Mouse (Mus musculus) MEL (cell line): ENCODE data around the gene Arhgap6. TPM values are rescaled to one million over a fixed set of nuclear protein-coding genes. Genes with fewer than 3 reads are reported as not detected.
A peak's percentile ranks its signal among the peaks of the same experiment; 100 is the strongest.

Experiments
- DNase-seq: peaks from one replicate; pipeline ENCODE4 v3.0.0; 2011; ENCODE audit warnings: low read depth, low spot score
- H3K27ac ChIP-seq: 2 replicates; pipeline ENCODE4 v1.5.1; 2012; ENCODE audit warnings: low read depth, mild to moderate bottlenecking, control low read depth, low read length, moderate library complexity; ENCODE audit not compliant: control insufficient read depth
- H3K27me3 ChIP-seq, 2 experiments: fragments of 150-350 bp in 1 of 2; sonication (generic) in 1 of 2; 2 replicates each; pipeline ENCODE4 v1.6.1; 2012; ENCODE audit warnings: low read length in 2 of 2, mild to moderate bottlenecking in 2 of 2, improper control_type of control experiment in 1 of 2, moderate library complexity in 1 of 2; ENCODE audit not compliant: insufficient read depth in 2 of 2, control insufficient read depth in 1 of 2
- H3K36me3 ChIP-seq, 2 experiments: 2 replicates each; pipeline ENCODE4 v1.6.1; 2012 to 2014; ENCODE audit warnings: low read length in 2 of 2, improper control_type of control experiment in 1 of 2, inconsistent platforms in 1 of 2, mild to moderate bottlenecking in 1 of 2; ENCODE audit not compliant: insufficient read depth in 2 of 2, control insufficient read depth in 1 of 2
- H3K4me1 ChIP-seq, 2 experiments: fragments of 150-350 bp in 1 of 2; sonication (generic) in 1 of 2; 2 replicates each; pipeline ENCODE4 v1.6.1; 2012; ENCODE audit warnings: low read length in 2 of 2, improper control_type of control experiment in 1 of 2, mild to moderate bottlenecking in 1 of 2; ENCODE audit not compliant: insufficient read depth in 2 of 2, control insufficient read depth in 1 of 2
- H3K4me3 ChIP-seq, 2 experiments: fragments of 150-350 bp in 1 of 2; sonication (generic) in 1 of 2; 2 replicates each; pipeline ENCODE4 v1.5.1; 2012; ENCODE audit warnings: low read depth in 2 of 2, low read length in 2 of 2, mild to moderate bottlenecking in 2 of 2, moderate library complexity in 2 of 2, control low read depth in 1 of 2, improper control_type of control experiment in 1 of 2; ENCODE audit not compliant: control insufficient read depth in 1 of 2, insufficient read depth in 1 of 2
- H3K79me2 ChIP-seq: 2 replicates; pipeline ENCODE4 v1.6.1; 2012; ENCODE audit warnings: mild to moderate bottlenecking, low read length, moderate library complexity; ENCODE audit not compliant: control insufficient read depth, poor library complexity, insufficient read depth
- H3K9ac ChIP-seq: 2 replicates; pipeline ENCODE4 v1.6.1; 2012; ENCODE audit warnings: low read depth, mild to moderate bottlenecking, control low read depth, low read length, moderate library complexity; ENCODE audit not compliant: control insufficient read depth, poor library complexity, severe bottlenecking
- H3K9me3 ChIP-seq: fragments of 150-350 bp; sonication (generic); replicated peaks from 2 replicates; pipeline ENCODE4 v1.6.1; 2012; ENCODE audit warnings: mild to moderate bottlenecking, low read length, improper control_type of control experiment, moderate library complexity; ENCODE audit not compliant: insufficient read depth
- CHD1 ChIP-seq: IDR thresholded peaks from 2 replicates; pipeline ENCODE4 v1.6.1; 2012; ENCODE audit warnings: low read depth, mild to moderate bottlenecking, inconsistent platforms, low read length, improper control_type of control experiment
- CHD2 ChIP-seq: IDR thresholded peaks from 2 replicates; pipeline ENCODE4 v1.6.1; 2011; ENCODE audit warnings: low read length, improper control_type of control experiment
- CTCF ChIP-seq, 3 experiments: IDR thresholded peaks in 2 of 3; conservative IDR thresholded peaks in 1 of 3; 2 replicates each; pipeline ENCODE4 v1.5.1; 2011 to 2012; ENCODE audit warnings: low read length in 3 of 3, low read depth in 2 of 3, mild to moderate bottlenecking in 2 of 3, improper control_type of control experiment in 1 of 3, inconsistent platforms in 1 of 3, mixed read lengths in 1 of 3, moderate library complexity in 1 of 3; ENCODE audit not compliant: control insufficient read depth in 1 of 3, insufficient read depth in 1 of 3, poor library complexity in 1 of 3, severe bottlenecking in 1 of 3
- E2F4 ChIP-seq: IDR thresholded peaks from 2 replicates; pipeline ENCODE4 v1.6.1; 2011; ENCODE audit warnings: low read depth, low read length, improper control_type of control experiment, borderline replicate concordance
- EP300 ChIP-seq, 2 experiments: IDR thresholded peaks; 2 replicates each; pipeline ENCODE4 v1.6.1; 2011; ENCODE audit warnings: improper control_type of control experiment in 2 of 2, low read length in 2 of 2, low read depth in 1 of 2, mild to moderate bottlenecking in 1 of 2
- ETS1 ChIP-seq: IDR thresholded peaks from 2 replicates; pipeline ENCODE4 v1.6.1; 2012; ENCODE audit warnings: low read depth, mild to moderate bottlenecking, inconsistent platforms, low read length, improper control_type of control experiment, moderate library complexity
- GABPA ChIP-seq: IDR thresholded peaks from 2 replicates; pipeline ENCODE4 v1.6.1; 2012; ENCODE audit warnings: low read depth, mild to moderate bottlenecking, inconsistent platforms, low read length, improper control_type of control experiment, moderate library complexity
- GATA1 ChIP-seq: IDR thresholded peaks from 2 replicates; pipeline ENCODE4 v1.6.1; 2011; ENCODE audit warnings: low read depth, low read length, improper control_type of control experiment
- HCFC1 ChIP-seq: IDR thresholded peaks from 2 replicates; pipeline ENCODE4 v1.6.1; 2012; ENCODE audit warnings: low read depth, mild to moderate bottlenecking, inconsistent platforms, low read length, improper control_type of control experiment, moderate library complexity
- JUND ChIP-seq: IDR thresholded peaks from 2 replicates; pipeline ENCODE4 v1.6.1; 2011; ENCODE audit warnings: low read depth, mild to moderate bottlenecking, improper control_type of control experiment, low read length
- MAFK ChIP-seq: IDR thresholded peaks from 2 replicates; pipeline ENCODE4 v1.6.1; 2011; ENCODE audit warnings: low read depth, mild to moderate bottlenecking, low read length, improper control_type of control experiment, borderline replicate concordance
- MAX ChIP-seq: IDR thresholded peaks from 2 replicates; pipeline ENCODE4 v1.6.1; 2011; ENCODE audit warnings: low read length, improper control_type of control experiment
- MAZ ChIP-seq: IDR thresholded peaks from 2 replicates; pipeline ENCODE4 v1.6.1; 2012; ENCODE audit warnings: low read depth, mild to moderate bottlenecking, inconsistent platforms, low read length, improper control_type of control experiment
- MYC ChIP-seq: IDR thresholded peaks from 2 replicates; pipeline ENCODE4 v1.6.1; 2011; ENCODE audit warnings: low read depth, mild to moderate bottlenecking, low read length, improper control_type of control experiment, moderate library complexity
- NELFE ChIP-seq: IDR thresholded peaks from 2 replicates; pipeline ENCODE4 v1.6.1; 2011; ENCODE audit warnings: low read depth, low read length, improper control_type of control experiment
- POLR2A ChIP-seq, 2 experiments: IDR thresholded peaks; 2 replicates each; pipeline ENCODE4 v1.6.1; 2011 to 2012; ENCODE audit warnings: low read length in 2 of 2, mild to moderate bottlenecking in 2 of 2, control low read depth in 1 of 2, improper control_type of control experiment in 1 of 2, low read depth in 1 of 2, moderate library complexity in 1 of 2; ENCODE audit not compliant: control insufficient read depth in 1 of 2, insufficient read depth in 1 of 2, poor library complexity in 1 of 2
- POLR2AphosphoS2 ChIP-seq: IDR thresholded peaks from 2 replicates; pipeline ENCODE4 v1.6.1; 2011; ENCODE audit warnings: low read length, improper control_type of control experiment
- POLR2AphosphoS5 ChIP-seq: IDR thresholded peaks from 2 replicates; pipeline ENCODE4 v1.6.1; 2012; ENCODE audit warnings: low read depth, borderline replicate concordance, mild to moderate bottlenecking, inconsistent platforms, low read length, moderate library complexity, mixed read lengths
- RAD21 ChIP-seq: IDR thresholded peaks from 2 replicates; pipeline ENCODE4 v1.6.1; 2011; ENCODE audit warnings: mild to moderate bottlenecking, low read depth, low read length, improper control_type of control experiment
- RCOR1 ChIP-seq: IDR thresholded peaks from 2 replicates; pipeline ENCODE4 v1.6.1; 2012; ENCODE audit warnings: low read depth, mild to moderate bottlenecking, inconsistent platforms, low read length, improper control_type of control experiment
- TAL1 ChIP-seq: IDR thresholded peaks from 2 replicates; pipeline ENCODE4 v1.6.1; 2012; ENCODE audit warnings: mild to moderate bottlenecking, inconsistent platforms, low read length, moderate library complexity, mixed read lengths
- TCF12 ChIP-seq: IDR thresholded peaks from 2 replicates; pipeline ENCODE4 v1.6.1; 2014; ENCODE audit warnings: low read depth, mild to moderate bottlenecking, inconsistent platforms, low read length, improper control_type of control experiment, moderate library complexity
- UBTF ChIP-seq: IDR thresholded peaks from 2 replicates; pipeline ENCODE4 v1.6.1; 2012; ENCODE audit warnings: low read depth, mild to moderate bottlenecking, inconsistent platforms, low read length, improper control_type of control experiment, moderate library complexity, borderline replicate concordance; ENCODE audit not compliant: insufficient read depth
- USF2 ChIP-seq, 2 experiments: IDR thresholded peaks; 2 replicates each; pipeline ENCODE4 v1.6.1; 2011 to 2012; ENCODE audit warnings: improper control_type of control experiment in 2 of 2, low read length in 2 of 2, borderline replicate concordance in 1 of 2, inconsistent platforms in 1 of 2, low read depth in 1 of 2, mild to moderate bottlenecking in 1 of 2; ENCODE audit not compliant: insufficient read depth in 1 of 2
- ZC3H11A ChIP-seq: IDR thresholded peaks from 2 replicates; pipeline ENCODE4 v1.6.1; 2012; ENCODE audit warnings: low read depth, mild to moderate bottlenecking, inconsistent platforms, low read length, improper control_type of control experiment
- ZKSCAN1 ChIP-seq: IDR thresholded peaks from 2 replicates; pipeline ENCODE4 v1.6.1; 2012; ENCODE audit warnings: low read depth, mild to moderate bottlenecking, inconsistent platforms, low read length, improper control_type of control experiment, moderate library complexity
- polyA plus RNA-seq, 2 experiments: library from polyadenylated mRNA; stranded (reverse) in 1 of 2; unstranded in 1 of 2; fragments of >175 nt in 1 of 2; fragments of >200 nt in 1 of 2; gene quantifications; 2 replicates each; pipeline versions ENCODE4 v1.2.1 to v1.2.4; 2012; ENCODE audit warnings: low replicate concordance in 2 of 2, low read depth in 1 of 2; ENCODE audit not compliant: insufficient read length in 2 of 2, insufficient read depth in 1 of 2, missing spikeins in 1 of 2
- total RNA-seq: library from RNA; depleted of rRNA; stranded (reverse); fragments of 300-350 nt; gene quantifications from 2 replicates; pipeline ENCODE4 v1.2.3, GENCODE M21; 2012

The Arhgap6 gene
- total and polyA plus RNA-seq, 3 experiments: 4.4 to 21.7 TPM; not detected in 1

DNA sequence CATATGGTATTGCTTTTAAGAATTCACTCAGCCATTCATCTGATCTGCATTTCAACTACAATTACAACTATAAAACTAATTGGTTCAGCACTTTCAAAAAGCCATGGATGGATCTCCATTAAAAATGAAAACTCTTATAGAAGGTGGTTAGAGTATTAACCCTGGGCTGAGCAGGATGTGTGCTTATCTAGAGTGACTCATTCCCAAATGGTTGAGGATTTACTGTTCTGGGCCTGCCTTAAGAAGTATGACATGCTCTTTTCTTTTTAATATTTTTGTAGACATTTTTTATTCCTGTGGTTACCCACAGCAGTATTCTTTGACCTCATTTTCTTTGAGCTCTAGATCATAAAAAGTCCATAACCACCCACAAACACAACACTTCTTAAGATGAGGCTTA, 267.7 kb downstream of the Arhgap6 start:
- Histone ChIP-seq H3K27ac (peak overlapping the region; percentile 64), H3K9me3 (no peaks in the 10 kb centered on the region), H3K4me1 (peaks cover 9 to 20% of the 10 kb centered on the region in 2 experiments), H3K79me2 (peaks cover 2% of the 10 kb centered on the region; the same call in 1 of the 2 replicates), H3K9ac (no peak overlapping the region), H3K36me3 (peaks cover 1 to 43% of the 10 kb centered on the region in 2 experiments; a peak in 3 of 4 replicates), H3K27me3 (no peaks in the 10 kb centered on the region), H3K4me3 (no peak overlapping the region)
- DNase-seq: peak; percentile 68
- TF ChIP-seq MYC (no peak), TAL1 (peak; percentile 71), GATA1 (peak; percentile 66), MAZ (no peak), E2F4 (no peak), GABPA (no peak), TCF12 (peak; percentile 37; the same call in 1 of the 2 replicates), HCFC1 (no peak), RAD21 (no peak), MAFK (no peak), EP300 (IDR thresholded peaks at IDR 0.05; ENCODE audit: low read depth in 1 of 2, low read length in 2 of 2) (peak; percentile 53 to 82; a peak in 3 of 4 replicates), USF2 (IDR thresholded peaks at IDR 0.05; ENCODE audit: borderline replicate concordance in 1 of 2, insufficient read depth in 1 of 2, low read depth in 1 of 2, low read length in 2 of 2) (no peak), NELFE (no peak), ZC3H11A (no peak), RCOR1 (peak; percentile 55; the same call in 1 of the 2 replicates), POLR2AphosphoS2 (no peak), CHD1 (no peak), POLR2A (IDR thresholded peaks at IDR 0.05; ENCODE audit: control insufficient read depth in 1 of 2, insufficient read depth in 1 of 2, low read depth in 1 of 2, low read length in 2 of 2, poor library complexity in 1 of 2) (no peak), CTCF (IDR thresholded peaks at IDR 0.05 in 2 of 3, conservative IDR thresholded peaks at IDR 0.05 in 1 of 3; ENCODE audit: control insufficient read depth in 1 of 3, insufficient read depth in 1 of 3, low read depth in 2 of 3, low read length in 3 of 3, poor library complexity in 1 of 3, severe bottlenecking in 1 of 3) (no peak), JUND (peak; percentile 63; the same call in 1 of the 2 replicates), CHD2 (no peak), UBTF (no peak), MAX (no peak), POLR2AphosphoS5 (no peak), ETS1 (peak; percentile 60; the same call in 1 of the 2 replicates), ZKSCAN1 (no peak)
